Mouse (Mus musculus) erythroblast, adult 5-6 weeks (primary cell): ENCODE measurements around the gene Flt3. TPM values are rescaled to one million over a fixed set of nuclear protein-coding genes. Genes with fewer than 3 reads are reported as not detected.

Experiments
- ATAC-seq: replicated peaks from 2 replicates; pipeline ENCODE4 v1.8.0; 2016; ENCODE audit warnings: moderate number of reproducible peaks, mild to moderate bottlenecking, moderate TSS enrichment, inconsistent platforms; ENCODE audit not compliant: poor library complexity, low FRiP score, severe bottlenecking
- total RNA-seq, 2 experiments: library from RNA; stranded (forward) in 1 of 2; stranded (reverse) in 1 of 2; fragments of 150-400 nt in 1 of 2; fragments of 200-764, 138-1000 nt in 1 of 2; gene quantifications; 2 replicates each; pipeline versions ENCODE4 v1.2.3 to v1.2.4; 2015 to 2017; ENCODE audit warnings: low replicate concordance in 2 of 2

The Flt3 gene
- total RNA-seq, 2 experiments from 2014 or later: 1.9 to 4.7 TPM

DNA sequence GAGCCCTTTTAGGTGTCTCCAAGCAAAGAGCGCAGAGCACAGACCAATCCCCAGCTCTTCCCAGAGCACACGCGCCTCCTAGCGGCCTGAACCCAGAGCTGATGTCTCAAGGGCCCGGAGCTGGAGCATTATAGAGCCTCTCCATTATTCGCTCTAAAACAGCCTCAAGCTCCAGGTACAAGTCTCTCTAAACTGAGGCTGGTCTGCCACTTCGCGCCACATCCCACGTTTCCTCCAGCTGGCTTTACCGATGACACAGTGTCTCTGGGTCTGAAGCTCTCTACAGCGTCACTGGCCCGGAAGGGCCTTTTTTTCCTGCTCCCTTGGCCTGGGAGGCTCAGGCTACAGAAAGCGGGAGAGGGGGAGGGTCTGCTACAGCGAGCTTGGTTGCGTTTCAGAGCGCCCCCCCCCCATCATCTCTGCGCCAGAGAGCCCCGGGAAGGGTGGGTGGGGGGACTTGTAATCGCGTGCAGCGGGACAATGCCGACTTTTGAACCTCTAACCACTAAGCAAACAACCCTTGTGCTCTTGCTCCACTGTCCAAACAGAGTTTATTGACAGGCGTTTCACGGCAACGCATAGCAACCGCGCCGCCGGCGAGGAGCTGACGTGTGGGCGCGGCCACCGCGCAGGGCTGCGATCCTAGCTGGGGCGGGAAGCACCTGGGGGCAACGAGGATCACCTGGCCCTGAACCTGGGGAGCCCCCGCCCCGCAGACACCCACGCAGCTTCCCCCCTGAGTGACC is 100.9 kb downstream of the Flt3 start:
- no peak for ATAC-seq

DNA sequence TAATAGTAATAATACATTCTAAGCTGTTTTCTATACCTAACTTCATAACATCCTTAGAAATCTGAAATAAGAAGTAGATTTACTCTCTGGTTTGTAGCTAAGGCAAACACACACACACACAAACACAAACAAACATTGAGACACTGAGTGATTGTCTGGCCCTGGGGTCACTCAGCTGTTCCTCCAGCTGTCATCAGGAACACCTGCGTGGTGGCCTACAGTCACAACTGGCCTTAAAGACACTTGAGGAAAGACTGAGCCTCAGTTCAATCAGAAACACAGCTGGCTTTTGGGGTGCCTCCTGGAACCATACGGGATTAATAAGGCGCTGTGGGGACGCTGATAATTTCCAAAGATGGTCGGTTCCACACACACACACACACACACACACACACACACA is 103.0 kb downstream of the Flt3 start:
- ATAC-seq: no peak

GRCm38 (mm10) chr5:147294121-147294520 is 106.2 kb downstream of the Flt3 start:
- no peak for ATAC-seq

GRCm38 (mm10) chr5:147293127-147293910 is 107.0 kb downstream of the Flt3 start:
- ATAC-seq: peak; percentile 57; the same call in 1 of the 2 replicates

DNA sequence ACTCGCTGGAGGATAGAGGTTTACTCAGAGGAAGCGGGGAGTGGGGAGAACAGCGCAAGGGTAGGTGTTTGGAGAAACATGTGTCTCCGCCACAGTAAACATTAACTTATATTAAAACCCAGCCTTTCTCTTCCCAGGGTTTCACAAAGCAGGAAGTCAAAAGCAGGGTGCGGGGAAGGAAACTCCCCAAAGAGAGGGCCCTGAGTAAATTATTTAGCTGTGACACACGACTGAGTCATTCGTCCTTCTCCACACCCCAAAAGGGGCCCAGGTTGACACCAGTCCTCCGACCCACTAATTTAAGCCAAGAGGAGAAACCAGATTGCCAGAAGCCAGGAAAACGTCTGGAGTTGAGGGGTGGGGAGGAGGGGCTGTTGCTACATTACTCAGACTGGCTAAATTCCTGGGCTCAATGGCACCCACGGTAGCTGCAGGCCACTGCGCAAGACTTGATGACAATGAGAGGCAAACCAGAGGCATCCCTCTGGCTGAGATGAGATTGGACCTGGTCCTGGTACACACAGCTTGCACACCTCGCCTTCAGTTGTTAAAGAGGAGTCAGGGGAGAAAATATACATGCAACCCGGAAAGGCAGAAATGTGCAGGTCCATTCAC is 107.7 kb downstream of the Flt3 start:
- 0 out of 2 replicates have a peak, but pooled peaks have one; percentile 35 for ATAC-seq

DNA sequence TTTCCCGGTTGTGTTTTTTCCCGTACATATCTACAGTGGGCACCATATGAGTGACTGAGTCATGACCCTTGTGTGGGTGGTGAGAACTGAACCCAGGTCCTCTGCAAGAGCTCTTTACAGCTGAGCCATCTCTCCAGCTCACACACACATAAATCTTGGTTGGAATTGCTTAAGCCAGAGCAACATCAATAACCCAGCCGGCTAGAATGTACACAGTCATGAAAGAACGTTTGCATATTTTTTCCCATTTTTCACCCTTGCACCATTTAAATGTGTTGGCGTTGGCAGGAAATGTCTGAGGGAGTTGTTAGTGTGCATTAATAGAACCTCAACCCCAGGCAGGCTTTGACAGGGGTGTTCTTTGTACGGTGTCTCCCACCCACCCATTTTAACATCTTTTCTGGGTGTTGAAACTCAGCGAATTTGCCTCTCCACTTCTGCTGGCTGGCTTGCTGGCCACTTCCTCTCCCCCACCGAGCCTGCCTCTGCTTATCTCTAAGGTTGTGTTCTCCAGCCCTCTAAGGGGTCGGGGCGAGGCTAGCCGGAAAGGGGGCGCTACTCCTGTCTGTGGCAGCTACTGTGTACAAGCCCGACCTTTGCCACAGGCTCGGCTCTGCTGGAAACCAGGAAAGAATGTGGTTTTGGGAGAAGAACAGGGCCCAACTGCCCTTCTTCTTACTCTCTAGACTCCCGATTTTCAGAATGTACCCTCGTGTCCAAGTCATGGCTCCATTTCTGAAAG is 108.4 kb downstream of the Flt3 start:
- ATAC-seq: no peak

GRCm38 (mm10) chr5:147284365-147284764 is 115.9 kb downstream of the Flt3 start:
- ATAC-seq: no peak

Other genes with a start within 250 kb of the Flt3 start
- gene Gsx1, start 211.8 kb downstream of the Flt3 start, total RNA-seq (2015; ENCODE audit: low replicate concordance): not detected in 2 replicates
- not detected in 2 replicates for gene Gsx1, start 211.8 kb downstream of the Flt3 start, total RNA-seq (2017; ENCODE audit: low replicate concordance)
- gene Pdx1, start 130.5 kb downstream of the Flt3 start, total RNA-seq (2015; ENCODE audit: low replicate concordance): not detected in 2 replicates
- gene Pdx1, start 130.5 kb downstream of the Flt3 start, total RNA-seq (2017; ENCODE audit: low replicate concordance): not detected in 2 replicates
- gene Cdx2, start 93.2 kb downstream of the Flt3 start, total RNA-seq (2015; ENCODE audit: low replicate concordance): not detected in 2 replicates
- gene Cdx2, start 93.2 kb downstream of the Flt3 start, total RNA-seq (2017; ENCODE audit: low replicate concordance): not detected in 2 replicates
- not detected in 2 replicates for gene Urad, start 78.0 kb downstream of the Flt3 start, total RNA-seq (2015; ENCODE audit: low replicate concordance)
- gene Urad, start 78.0 kb downstream of the Flt3 start, total RNA-seq (2017; ENCODE audit: low replicate concordance): not detected in 2 replicates
- 263 and 430 TPM in 2 replicates for gene Pan3, start 29.7 kb upstream of the Flt3 start, total RNA-seq (2015; ENCODE audit: low replicate concordance)
- gene Pan3, start 29.7 kb upstream of the Flt3 start, total RNA-seq (2017; ENCODE audit: low replicate concordance): 228 and 241 TPM in 2 replicates